Mouse (Mus musculus): Measurements from ENCODE around the gene Gm20737.
"Not testable (repeated sequence)": the region's sequence is repeated elsewhere in the genome, so short reads cannot be mapped to it uniquely, and the experiment has no call there.

Gm20737 gene

GRCm38 (mm10) chrY:10535942-10536341, at the start of gene Gm20737:
Gene Gm20737 (minus strand): TSS chrY:10536042.
- not testable (repeated sequence) for DNase-seq (ENCODE audit: low spot score in 2 of 2)

- not testable (repeated sequence) for DNase-seq (ENCODE audit: low spot score in 2 of 2)
These were observed 17.3 kb upstream of the Gm20737 start, which contains the start of gene Gm21775 for GRCm38 (mm10) chrY:10553153-10553552. Gene Gm21775 (plus strand): TSS chrY:10553453.

All from frontal cortex, postnatal 25 days (tissue).